ENCODE assay signal across 25 mouse cellular contexts in the genomic region with DNA sequence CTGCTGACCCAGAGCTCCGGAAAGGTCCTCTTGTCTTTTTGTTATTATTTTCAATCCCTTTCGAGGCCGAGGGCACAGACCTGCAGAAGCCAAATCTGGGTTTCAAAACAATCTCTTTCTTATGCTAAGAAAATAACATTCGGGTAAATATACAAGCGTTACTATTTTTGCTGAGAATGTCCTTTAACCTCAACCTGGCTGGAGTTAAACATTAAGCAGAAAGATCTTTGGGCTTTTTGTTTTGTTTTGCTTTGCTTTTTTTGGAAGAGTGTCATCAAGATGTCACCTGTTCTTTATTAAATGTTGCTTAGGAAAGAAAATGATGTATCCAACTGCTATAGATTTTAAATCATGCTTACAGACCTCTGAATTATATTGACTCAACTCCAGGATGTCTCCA.
DNase-seq lines count a peak whose midpoint lies in the region; ATAC-seq and TF ChIP-seq lines count a peak whose summit lies in the region.
"Had no signal": no experiment of that assay in that cellular context is flagged by ENCODE, and none has a peak within 500 bp of the region (broad histone marks: within the 10 kb centered on the region; RNA-seq: fewer than 3 reads in every experiment).

No protein-coding gene starts in this region.

- DNase-seq in hindbrain, embryonic 10.5 days (ENCODE audit: low spot score): no peak
- DNase-seq in kidney, adult 2 months: peak; percentile 52
- DNase-seq in kidney, postnatal 4 days: no peak
- DNase-seq in midbrain, embryonic 11.5 days (ENCODE audit: low spot score, missing footprints): peak; percentile 17
- no peak for DNase-seq in midbrain, postnatal 0 days (ENCODE audit: low spot score)
- DNase-seq: adrenal gland, adult 8-10 months; adrenal gland, postnatal 25 days; cerebellum, adult 11-12 months; cerebellum, adult 8-10 months; cerebellum, postnatal 36 days; embryo, embryonic 11 days; gastrocnemius, postnatal 25 days; heart, adult 18-20 months; heart, postnatal 10 days; heart, postnatal 36 days had no signal

- H3K9me3 ChIP-seq in hindbrain, embryonic 13.5 days: no peaks in the 10 kb centered on the region
- H3K9me3 ChIP-seq in hindbrain, embryonic 10.5 days: no peaks in the 10 kb centered on the region
- H3K9me3 ChIP-seq in midbrain, embryonic 11.5 days (ENCODE audit: control insufficient read depth, low read length): no peaks in the 10 kb centered on the region
- no peaks in the 10 kb centered on the region for H3K9me3 ChIP-seq in midbrain, postnatal 0 days (ENCODE audit: low read length)
- H3K9me3 ChIP-seq: embryonic facial prominence, embryonic 10.5 days; embryonic facial prominence, embryonic 13.5 days; forebrain, embryonic 12.5 days; forebrain, embryonic 15.5 days; heart, embryonic 12.5 days; heart, embryonic 15.5 days had no signal

- no peaks in the 10 kb centered on the region for H3K27me3 ChIP-seq in hindbrain, embryonic 13.5 days
- no peaks in the 10 kb centered on the region for H3K27me3 ChIP-seq in hindbrain, embryonic 10.5 days (ENCODE audit: insufficient read depth, poor library complexity, severe bottlenecking)
- no peaks in the 10 kb centered on the region for H3K27me3 ChIP-seq in kidney, adult 2 months (replicated peaks; ENCODE audit: control insufficient read depth, insufficient read depth, low read length)
- H3K27me3 ChIP-seq in midbrain, embryonic 11.5 days (ENCODE audit: control insufficient read depth, insufficient read depth, low read length): no peaks in the 10 kb centered on the region
- H3K27me3 ChIP-seq in midbrain, postnatal 0 days (ENCODE audit: insufficient read depth, low read length): no peaks in the 10 kb centered on the region
- H3K27me3 ChIP-seq: embryonic facial prominence, embryonic 13.5 days; forebrain, embryonic 12.5 days; heart, embryonic 12.5 days; heart, embryonic 15.5 days had no signal

- no peak overlapping the region for H3K4me3 ChIP-seq in hindbrain, embryonic 13.5 days
- no peak overlapping the region for H3K4me3 ChIP-seq in hindbrain, embryonic 10.5 days
- no peak overlapping the region for H3K4me3 ChIP-seq in kidney, adult 2 months (ENCODE audit: insufficient read depth, low read depth, low read length)
- H3K4me3 ChIP-seq in midbrain, embryonic 11.5 days (ENCODE audit: low read depth, low read length): no peak overlapping the region
- no peak overlapping the region for H3K4me3 ChIP-seq in midbrain, postnatal 0 days (ENCODE audit: low read depth, low read length)
- H3K4me3 ChIP-seq: embryonic facial prominence, embryonic 10.5 days; embryonic facial prominence, embryonic 13.5 days; erythroblast, embryonic 14.5 days; forebrain, embryonic 12.5 days; forebrain, embryonic 15.5 days; heart, embryonic 12.5 days; heart, embryonic 15.5 days had no signal

- ATAC-seq in hindbrain, embryonic 13.5 days (ENCODE audit: low FRiP score): no peak
- ATAC-seq in midbrain, embryonic 11.5 days (ENCODE audit: low FRiP score): no peak
- no peak for ATAC-seq in midbrain, postnatal 0 days (ENCODE audit: low FRiP score)
- ATAC-seq: activated CD4-positive, CD25-positive, alpha-beta regulatory T cell, adult 4 months; forebrain, embryonic 15.5 days; hindbrain, postnatal 0 days had no signal

- peaks cover 7% of the 10 kb centered on the region for H3K4me1 ChIP-seq in hindbrain, embryonic 13.5 days (replicated peaks)
- H3K4me1 ChIP-seq in hindbrain, embryonic 10.5 days (replicated peaks): peaks cover 9% of the 10 kb centered on the region; the same call in 1 of the 2 replicates
- H3K4me1 ChIP-seq in kidney, adult 2 months (ENCODE audit: control insufficient read depth, insufficient read depth, low read length): peaks cover 3% of the 10 kb centered on the region; the same call in 1 of the 2 replicates
- H3K4me1 ChIP-seq in midbrain, embryonic 11.5 days (ENCODE audit: control insufficient read depth, insufficient read depth, low read length): no peaks in the 10 kb centered on the region
- no peaks in the 10 kb centered on the region for H3K4me1 ChIP-seq in midbrain, postnatal 0 days (ENCODE audit: insufficient read depth, low read length)
- H3K4me1 ChIP-seq: heart, embryonic 12.5 days; heart, embryonic 15.5 days had no signal

- no peak overlapping the region for H3K9ac ChIP-seq in hindbrain, embryonic 13.5 days
- no peak overlapping the region for H3K9ac ChIP-seq in midbrain, embryonic 11.5 days (ENCODE audit: low read length)
- no peak overlapping the region for H3K9ac ChIP-seq in midbrain, postnatal 0 days (replicated peaks; ENCODE audit: low read length, poor library complexity, severe bottlenecking)
- H3K9ac ChIP-seq: embryonic facial prominence, embryonic 13.5 days; forebrain, embryonic 12.5 days; forebrain, embryonic 15.5 days; heart, embryonic 12.5 days; heart, embryonic 15.5 days had no signal

- WGBS in hindbrain, embryonic 13.5 days: 82% methylated on average over 5 of the region's 5 CpGs
- WGBS in hindbrain, embryonic 10.5 days: 65% methylated on average over 5 of the region's 5 CpGs
- 41% methylated on average over 5 of the region's 5 CpGs for WGBS in kidney, adult 2 months
- 73% methylated on average over 5 of the region's 5 CpGs for WGBS in midbrain, embryonic 11.5 days
- WGBS in midbrain, postnatal 0 days: 64% methylated on average over 5 of the region's 5 CpGs

- TF ChIP-seq CTCF in kidney, adult 2 months (conservative IDR thresholded peaks at IDR 0.05; ENCODE audit: insufficient read depth, insufficient read length, low read depth, low read length): no peak
- TF ChIP-seq CTCF in midbrain, postnatal 0 days (IDR thresholded peaks at IDR 0.05): no peak

- no peak for TF ChIP-seq POLR2A in kidney, adult 2 months (IDR thresholded peaks at IDR 0.05; ENCODE audit: low read depth, low read length)

- no peaks in the 10 kb centered on the region for H3K36me3 ChIP-seq in hindbrain, embryonic 13.5 days
- H3K36me3 ChIP-seq in hindbrain, embryonic 10.5 days: no peaks in the 10 kb centered on the region
- H3K36me3 ChIP-seq in kidney, adult 2 months (ENCODE audit: control insufficient read depth, insufficient read depth, low read length): no peaks in the 10 kb centered on the region
- no peaks in the 10 kb centered on the region for H3K36me3 ChIP-seq in midbrain, embryonic 11.5 days (ENCODE audit: control insufficient read depth, insufficient read depth, low read length)
- H3K36me3 ChIP-seq in midbrain, postnatal 0 days (ENCODE audit: insufficient read depth, low read length): no peaks in the 10 kb centered on the region
- H3K36me3 ChIP-seq: embryonic facial prominence, embryonic 10.5 days; embryonic facial prominence, embryonic 13.5 days; forebrain, embryonic 12.5 days; forebrain, embryonic 15.5 days; heart, embryonic 12.5 days; heart, embryonic 15.5 days had no signal

- no peak overlapping the region for H3K4me2 ChIP-seq in hindbrain, embryonic 13.5 days
- no peak overlapping the region for H3K4me2 ChIP-seq in midbrain, embryonic 11.5 days
- H3K4me2 ChIP-seq in midbrain, postnatal 0 days (ENCODE audit: low read depth, low read length, poor library complexity, severe bottlenecking): no peak overlapping the region
- H3K4me2 ChIP-seq: embryonic facial prominence, embryonic 13.5 days; forebrain, embryonic 12.5 days; forebrain, embryonic 15.5 days; heart, embryonic 12.5 days; heart, embryonic 15.5 days had no signal

- H3K27ac ChIP-seq in hindbrain, embryonic 13.5 days: peak overlapping the region; percentile 40; the same call in 1 of the 2 replicates
- no peak overlapping the region for H3K27ac ChIP-seq in hindbrain, embryonic 10.5 days
- peak overlapping the region; percentile 56; the same call in 1 of the 2 replicates for H3K27ac ChIP-seq in kidney, adult 2 months (ENCODE audit: insufficient read depth, low read depth, low read length)
- no peak overlapping the region for H3K27ac ChIP-seq in midbrain, embryonic 11.5 days (ENCODE audit: low read depth, low read length)
- no peak overlapping the region for H3K27ac ChIP-seq in midbrain, postnatal 0 days (ENCODE audit: low read depth, low read length)
- H3K27ac ChIP-seq: embryonic facial prominence, embryonic 10.5 days; embryonic facial prominence, embryonic 13.5 days; forebrain, embryonic 12.5 days; forebrain, embryonic 15.5 days; heart, embryonic 15.5 days; hindbrain, postnatal 0 days had no signal

Comparison
In these comparisons a context has a peak if more than half of its experiments do, and no peak if none do; other contexts are left out.
1. H3K27ac ChIP-seq: peak in hindbrain, embryonic 13.5 days (single experiment) and kidney, adult 2 months (single experiment); none in hindbrain, embryonic 10.5 days (single experiment), midbrain, embryonic 11.5 days (single experiment) and midbrain, postnatal 0 days (single experiment).
2. DNase-seq: peak in kidney, adult 2 months (single experiment) and midbrain, embryonic 11.5 days (single experiment); none in hindbrain, embryonic 10.5 days (single experiment), kidney, postnatal 4 days (0 of 2) and midbrain, postnatal 0 days (single experiment).